Mouse (Mus musculus) T-helper 17 cell (primary cell): ENCODE data around the gene Atp5j2.

Experiments used
- in situ Hi-C, 2 experiments: fragments of 300-600 bp; cut with MboI, MseI; formaldehyde crosslinking; loops; 1 replicate in 1 of 2; 2 replicates in 1 of 2; pipeline ENCODE4 v1.15.1; 2025; ENCODE audit warnings: high pct_unique_total_duplicates in 2 of 2

Atp5j2 gene

GRCm38 (mm10) chr5:145191962-145192361, at the start of gene Atp5j2:
Atp5j2 (minus strand) TSS chr5:145192062.
- in situ Hi-C loops = no loop called here

GRCm38 (mm10) chr5:145234636-145235035, 42.8 kb upstream of the Atp5j2 start:
- in situ Hi-C loops = loop anchor here in 1 of 2 experiments (25.0 kb wide), 1 partner anchor 1553 kb away; the partner anchor contains the start of gene Usp12

GRCm38 (mm10) chr5:145231893-145232411, 40.1 kb upstream of the Atp5j2 start:
- in situ Hi-C loops = loop anchor here in 1 of 2 experiments (25.0 kb wide), 1 partner anchor 1555 kb away; the partner anchor contains the start of gene Usp12

GRCm38 (mm10) chr5:145231367-145231871, 39.6 kb upstream of the Atp5j2 start, which contains the start of gene Zfp655:
Zfp655 (plus strand) TSS chr5:145231715.
- in situ Hi-C loops = loop anchor here in 1 of 2 experiments (25.0 kb wide), 1 partner anchor 1556 kb away; the partner anchor contains the start of gene Usp12

GRCm38 (mm10) chr5:145230641-145231040, 38.8 kb upstream of the Atp5j2 start:
- in situ Hi-C loops = loop anchor here in 1 of 2 experiments (25.0 kb wide), 1 partner anchor 1557 kb away; the partner anchor contains the start of gene Usp12

GRCm38 (mm10) chr5:145229283-145229682, 37.4 kb upstream of the Atp5j2 start:
- in situ Hi-C loops = loop anchor here in 1 of 2 experiments (25.0 kb wide), 1 partner anchor 1558 kb away; the partner anchor contains the start of gene Usp12

GRCm38 (mm10) chr5:145226453-145226852, 34.6 kb upstream of the Atp5j2 start:
- in situ Hi-C loops = loop anchor here in 1 of 2 experiments (25.0 kb wide), 1 partner anchor 1561 kb away; the partner anchor contains the start of gene Usp12

- in situ Hi-C loops = loop anchor here in 1 of 2 experiments (25.0 kb wide), 1 partner anchor 989 kb away; the partner anchor contains the start of gene Rnf6
Observed at GRCm38 (mm10) chr5:145223395-145223794, 31.5 kb upstream of the Atp5j2 start.

GRCm38 (mm10) chr5:145222840-145223239, 31.0 kb upstream of the Atp5j2 start:
- in situ Hi-C loops = loop anchor here in 1 of 2 experiments (25.0 kb wide), 1 partner anchor 989 kb away; the partner anchor contains the start of gene Rnf6

- in situ Hi-C loops = loop anchor here in 1 of 2 experiments (25.0 kb wide), 1 partner anchor 992 kb away; the partner anchor contains the start of gene Rnf6
Observed at GRCm38 (mm10) chr5:145219981-145220380, 28.1 kb upstream of the Atp5j2 start.

- in situ Hi-C loops = loop anchor here in 1 of 2 experiments (25.0 kb wide), 1 partner anchor 994 kb away; the partner anchor contains the start of gene Rnf6
Observed at GRCm38 (mm10) chr5:145218671-145219070, 26.8 kb upstream of the Atp5j2 start.

- in situ Hi-C loops = loop anchor here in 1 of 2 experiments (25.0 kb wide), 1 partner anchor 994 kb away; the partner anchor contains the start of gene Rnf6
Observed at GRCm38 (mm10) chr5:145218206-145218605, 26.3 kb upstream of the Atp5j2 start.

- in situ Hi-C loops = loop anchor here in 1 of 2 experiments (25.0 kb wide), 1 partner anchor 995 kb away; the partner anchor contains the start of gene Rnf6
Observed at GRCm38 (mm10) chr5:145217746-145218145, 25.9 kb upstream of the Atp5j2 start.

GRCm38 (mm10) chr5:145214679-145215078, 22.8 kb upstream of the Atp5j2 start:
- in situ Hi-C loops = loop anchor here in 1 of 2 experiments (25.0 kb wide), 1 partner anchor 998 kb away; the partner anchor contains the start of gene Rnf6

GRCm38 (mm10) chr5:145213505-145213904, 21.6 kb upstream of the Atp5j2 start:
- in situ Hi-C loops = loop anchor here in 1 of 2 experiments (25.0 kb wide), 1 partner anchor 999 kb away; the partner anchor contains the start of gene Rnf6

- in situ Hi-C loops = loop anchor here in 1 of 2 experiments (25.0 kb wide), 1 partner anchor 1000 kb away; the partner anchor contains the start of gene Rnf6
Observed at GRCm38 (mm10) chr5:145212216-145212615, 20.4 kb upstream of the Atp5j2 start.

- in situ Hi-C loops = loop anchor here in 1 of 2 experiments (25.0 kb wide), 1 partner anchor 1001 kb away; the partner anchor contains the start of gene Rnf6
Observed at GRCm38 (mm10) chr5:145211340-145211739, 19.5 kb upstream of the Atp5j2 start.

- in situ Hi-C loops = loop anchor here in 1 of 2 experiments (25.0 kb wide), 1 partner anchor 1004 kb away; the partner anchor contains the start of gene Rnf6
Observed at GRCm38 (mm10) chr5:145208391-145208790, 16.5 kb upstream of the Atp5j2 start.

GRCm38 (mm10) chr5:145207954-145208353, 16.1 kb upstream of the Atp5j2 start:
- in situ Hi-C loops = loop anchor here in 1 of 2 experiments (25.0 kb wide), 1 partner anchor 1004 kb away; the partner anchor contains the start of gene Rnf6

- in situ Hi-C loops = loop anchor here in 1 of 2 experiments (25.0 kb wide), 1 partner anchor 1005 kb away; the partner anchor contains the start of gene Rnf6
Observed at GRCm38 (mm10) chr5:145207385-145207784, 15.5 kb upstream of the Atp5j2 start.

- in situ Hi-C loops = loop anchor here in 1 of 2 experiments (25.0 kb wide), 1 partner anchor 1007 kb away; the partner anchor contains the start of gene Rnf6
Observed at GRCm38 (mm10) chr5:145205041-145205440, 13.2 kb upstream of the Atp5j2 start.
